Mouse (Mus musculus): ENCODE measurements around the gene Btf3l4. TPM values are rescaled to one million over a fixed set of nuclear protein-coding genes. Genes with fewer than 3 reads are reported as not detected.

Btf3l4 gene
- polyA plus RNA-seq (2012): 0.32 and 0.61 TPM in 2 replicates

GRCm38 (mm10) chr4:108832916-108833827 is at the start of gene Btf3l4:
TSS of gene Btf3l4 (minus strand) at chr4:108833614.
- peaks cover 23% of the 10 kb centered on the region for H3K36me3 ChIP-seq (ENCODE audit: control insufficient read depth)
- no peaks in the 10 kb centered on the region for H3K9me3 ChIP-seq (ENCODE audit: control insufficient read depth, low read length)
- H3K27me3 ChIP-seq (ENCODE audit: control insufficient read depth): no peaks in the 10 kb centered on the region
- H3K4me1 ChIP-seq (ENCODE audit: control insufficient read depth): peaks cover 36% of the 10 kb centered on the region
- peak within 1 kb of the TSS; percentile 98 for H3K4me3 ChIP-seq (replicated peaks)
- no peak for TF ChIP-seq GATA1 (IDR thresholded peaks at IDR 0.05; ENCODE audit: low read length)
- TF ChIP-seq TAL1 (IDR thresholded peaks at IDR 0.05; ENCODE audit: low read length): no peak

GRCm38 (mm10) chr4:108878963-108879822 is 45.8 kb upstream of the Btf3l4 start, which contains the start of gene Rab3b:
TSS of gene Rab3b (plus strand) at chr4:108879063.
- H3K4me3 ChIP-seq (replicated peaks): peak within 1 kb of the TSS; percentile 54
- no peak for TF ChIP-seq GATA1 (IDR thresholded peaks at IDR 0.05; ENCODE audit: low read length)
- TF ChIP-seq TAL1 (IDR thresholded peaks at IDR 0.05; ENCODE audit: low read length): no peak
- H3K9me3 ChIP-seq (ENCODE audit: control insufficient read depth, low read length): no peaks in the 10 kb centered on the region
- H3K36me3 ChIP-seq (ENCODE audit: control insufficient read depth): no peaks in the 10 kb centered on the region
- peaks cover 44% of the 10 kb centered on the region for H3K27me3 ChIP-seq (ENCODE audit: control insufficient read depth)
- peaks cover 14% of the 10 kb centered on the region for H3K4me1 ChIP-seq (ENCODE audit: control insufficient read depth)

GRCm38 (mm10) chr4:108877901-108878300 is 44.5 kb upstream of the Btf3l4 start:
- H3K36me3 ChIP-seq (ENCODE audit: control insufficient read depth): no peaks in the 10 kb centered on the region
- H3K9me3 ChIP-seq (ENCODE audit: control insufficient read depth, low read length): no peaks in the 10 kb centered on the region
- no peak overlapping the region for H3K4me3 ChIP-seq (replicated peaks)
- H3K4me1 ChIP-seq (ENCODE audit: control insufficient read depth): peaks cover 14% of the 10 kb centered on the region
- TF ChIP-seq GATA1 (IDR thresholded peaks at IDR 0.05; ENCODE audit: low read length) (no peak), TAL1 (IDR thresholded peaks at IDR 0.05; ENCODE audit: low read length) (no peak)
- peaks cover 39% of the 10 kb centered on the region for H3K27me3 ChIP-seq (ENCODE audit: control insufficient read depth)

GRCm38 (mm10) chr4:108873746-108874145 is 40.3 kb upstream of the Btf3l4 start:
- H3K9me3 ChIP-seq (ENCODE audit: control insufficient read depth, low read length): no peaks in the 10 kb centered on the region
- no peaks in the 10 kb centered on the region for H3K36me3 ChIP-seq (ENCODE audit: control insufficient read depth)
- peaks cover 16% of the 10 kb centered on the region for H3K27me3 ChIP-seq (ENCODE audit: control insufficient read depth)
- TF ChIP-seq TAL1 (IDR thresholded peaks at IDR 0.05; ENCODE audit: low read length) (no peak), GATA1 (IDR thresholded peaks at IDR 0.05; ENCODE audit: low read length) (no peak)
- H3K4me3 ChIP-seq (replicated peaks): no peak overlapping the region
- peaks cover 6% of the 10 kb centered on the region for H3K4me1 ChIP-seq (ENCODE audit: control insufficient read depth)

- Histone ChIP-seq H3K4me1 (ENCODE audit: control insufficient read depth) (peaks cover 17% of the 10 kb centered on the region), H3K9me3 (ENCODE audit: control insufficient read depth, low read length) (no peaks in the 10 kb centered on the region), H3K4me3 (replicated peaks) (no peak overlapping the region), H3K36me3 (ENCODE audit: control insufficient read depth) (no peaks in the 10 kb centered on the region), H3K27me3 (ENCODE audit: control insufficient read depth) (no peaks in the 10 kb centered on the region)
- no peak for TF ChIP-seq GATA1 (IDR thresholded peaks at IDR 0.05; ENCODE audit: low read length)
- no peak for TF ChIP-seq TAL1 (IDR thresholded peaks at IDR 0.05; ENCODE audit: low read length)
Observed at GRCm38 (mm10) chr4:108869730-108870374, 36.4 kb upstream of the Btf3l4 start.

- Histone ChIP-seq H3K36me3 (ENCODE audit: control insufficient read depth) (no peaks in the 10 kb centered on the region), H3K4me1 (ENCODE audit: control insufficient read depth) (peaks cover 17% of the 10 kb centered on the region), H3K4me3 (replicated peaks) (peak overlapping the region; percentile 45), H3K9me3 (ENCODE audit: control insufficient read depth, low read length) (no peaks in the 10 kb centered on the region), H3K27me3 (ENCODE audit: control insufficient read depth) (no peaks in the 10 kb centered on the region)
- TF ChIP-seq GATA1 (IDR thresholded peaks at IDR 0.05; ENCODE audit: low read length): peak; percentile 13; the same call in 1 of the 2 replicates
- no peak for TF ChIP-seq TAL1 (IDR thresholded peaks at IDR 0.05; ENCODE audit: low read length)
Observed at GRCm38 (mm10) chr4:108866806-108867205, 33.4 kb upstream of the Btf3l4 start.

- Histone ChIP-seq H3K36me3 (ENCODE audit: control insufficient read depth) (peaks cover 12% of the 10 kb centered on the region), H3K27me3 (ENCODE audit: control insufficient read depth) (no peaks in the 10 kb centered on the region), H3K9me3 (ENCODE audit: control insufficient read depth, low read length) (no peaks in the 10 kb centered on the region), H3K4me3 (replicated peaks) (peak within 1 kb of the TSS; percentile 89), H3K4me1 (ENCODE audit: control insufficient read depth) (peaks cover 28% of the 10 kb centered on the region)
- no peak for TF ChIP-seq GATA1 (IDR thresholded peaks at IDR 0.05; ENCODE audit: low read length)
Observed at GRCm38 (mm10) chr4:108848505-108848848, 15.1 kb upstream of the Btf3l4 start, which contains the start of gene A730015C16Rik. TSS of gene A730015C16Rik (minus strand) at chr4:108848619.

- H3K4me1 ChIP-seq (ENCODE audit: control insufficient read depth): peaks cover 33% of the 10 kb centered on the region
- H3K4me3 ChIP-seq (replicated peaks): peak within 1 kb of the TSS; percentile 89
- H3K9me3 ChIP-seq (ENCODE audit: control insufficient read depth, low read length): no peaks in the 10 kb centered on the region
- H3K36me3 ChIP-seq (ENCODE audit: control insufficient read depth): peaks cover 11% of the 10 kb centered on the region
- no peaks in the 10 kb centered on the region for H3K27me3 ChIP-seq (ENCODE audit: control insufficient read depth)
- TF ChIP-seq TAL1 (IDR thresholded peaks at IDR 0.05; ENCODE audit: low read length) (no peak), GATA1 (IDR thresholded peaks at IDR 0.05; ENCODE audit: low read length) (no peak)
Observed at GRCm38 (mm10) chr4:108847715-108848504, 14.5 kb upstream of the Btf3l4 start, which contains the start of gene Kti12. TSS of gene Kti12 (plus strand) at chr4:108847785.
